Mouse (Mus musculus) megakaryocyte, embryonic 14.5 days (primary cell): ENCODE results near the gene Thnsl1.

ENCODE experiments used
- FLI1 ChIP-seq: IDR thresholded peaks from 2 replicates; pipeline ENCODE4 v1.6.1; 2012; ENCODE audit warnings: low read length, inconsistent platforms, mixed read lengths
- GATA1 ChIP-seq: IDR thresholded peaks from 3 replicates; pipeline ENCODE4 v1.6.1; 2012; ENCODE audit warnings: mixed read lengths, low read length, inconsistent platforms, borderline replicate concordance

DNA sequence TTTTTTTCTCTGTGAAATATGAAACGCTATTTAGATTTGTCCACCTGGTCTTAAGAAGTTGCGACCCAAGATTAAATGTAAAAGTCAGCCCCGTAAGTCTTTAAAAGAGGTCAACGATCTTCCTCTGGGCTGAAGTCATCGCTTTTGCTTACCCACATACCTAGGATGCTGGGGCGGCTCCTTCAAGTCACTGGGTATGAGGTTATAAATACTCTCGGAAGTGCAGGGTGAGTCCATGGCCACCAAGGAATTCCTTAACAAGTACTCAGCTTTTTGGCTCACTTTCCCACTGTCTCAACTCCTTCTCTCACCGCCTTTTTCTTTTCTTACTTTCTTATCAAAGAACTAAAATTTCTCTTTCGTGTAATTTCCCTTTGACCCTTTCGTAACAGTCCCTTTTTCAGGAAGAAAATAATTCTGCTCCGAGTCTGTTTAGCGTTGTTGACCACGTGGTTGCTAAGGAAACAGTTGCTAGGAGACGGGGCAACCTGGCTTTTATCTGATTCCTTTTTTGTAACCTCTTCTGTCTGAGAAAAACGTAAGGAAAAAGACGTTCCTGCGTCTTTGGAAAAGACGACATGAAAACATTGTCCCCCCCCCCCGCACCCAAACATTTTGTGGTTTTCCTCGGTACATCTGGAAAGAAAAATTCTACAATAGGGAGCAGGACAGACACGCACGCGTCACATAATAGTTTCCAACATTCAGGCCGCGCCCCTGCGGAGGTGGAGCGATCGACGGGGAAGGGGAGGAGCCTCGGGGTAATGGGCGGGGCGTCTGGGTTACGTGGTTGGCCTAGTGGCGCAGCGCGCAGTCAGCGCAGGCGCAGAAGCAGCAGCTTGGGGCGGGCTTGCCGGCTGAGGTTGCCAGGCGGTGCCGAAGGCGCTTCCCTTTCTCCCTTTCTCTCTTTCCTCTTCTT, at the start of gene Thnsl1, which contains the start of gene Enkur:
- peak; percentile 98 for TF ChIP-seq GATA1
- no peak for TF ChIP-seq FLI1
